Mouse (Mus musculus) myocyte (in vitro differentiated cells): ENCODE measurements around the gene Pgf. TPM values are rescaled to one million over a fixed set of nuclear protein-coding genes. Genes with fewer than 3 reads are reported as not detected.

Experiments used
- H3K27me3 ChIP-seq: one replicate; pipeline ENCODE4 v1.6.1; 2011; ENCODE audit not compliant: control insufficient read depth, insufficient read depth, insufficient read length
- H3K36me3 ChIP-seq: one replicate; pipeline ENCODE4 v1.6.1; 2011; ENCODE audit not compliant: control insufficient read depth, insufficient read depth
- H3K4me2 ChIP-seq: one replicate; pipeline ENCODE4 v1.6.1; 2011; ENCODE audit warnings: low read depth, control low read depth
- H3K4me3 ChIP-seq: one replicate; pipeline ENCODE4 v1.5.1; 2011; ENCODE audit warnings: mild to moderate bottlenecking, control low read depth, moderate library complexity
- H3K79me2 ChIP-seq: one replicate; pipeline ENCODE4 v1.6.1; 2011; ENCODE audit not compliant: control insufficient read depth, insufficient read depth
- H3ac ChIP-seq: one replicate; pipeline ENCODE4 v1.6.1; 2011; ENCODE audit not compliant: control insufficient read depth, insufficient read length
- CEBPB ChIP-seq: IDR thresholded peaks from 2 replicates; pipeline ENCODE4 v1.6.1; 2011; ENCODE audit warnings: mild to moderate bottlenecking, moderate library complexity; ENCODE audit not compliant: poor library complexity, insufficient read depth, severe bottlenecking
- E2F4 ChIP-seq: IDR thresholded peaks from one replicate; pipeline ENCODE4 v1.6.1; 2011; ENCODE audit warnings: mild to moderate bottlenecking, control low read depth, moderate library complexity; ENCODE audit not compliant: insufficient read depth
- MAX ChIP-seq: IDR thresholded peaks from one replicate; pipeline ENCODE4 v1.6.1; 2011; ENCODE audit warnings: low read depth, mild to moderate bottlenecking, control low read depth
- MYOD1 ChIP-seq, 3 experiments: IDR thresholded peaks; one replicate each; pipeline ENCODE4 v1.6.1; 2011; ENCODE audit warnings: control low read depth in 2 of 3, low read depth in 2 of 3, mild to moderate bottlenecking in 2 of 3, moderate library complexity in 1 of 3; ENCODE audit not compliant: insufficient read length in 2 of 3, control insufficient read depth in 1 of 3
- MYOG ChIP-seq, 3 experiments: IDR thresholded peaks; one replicate each; pipeline ENCODE4 v1.6.1; 2011; ENCODE audit warnings: control low read depth in 2 of 3, low read depth in 2 of 3, mild to moderate bottlenecking in 2 of 3; ENCODE audit not compliant: insufficient read length in 2 of 3, control insufficient read depth in 1 of 3, insufficient read depth in 1 of 3
- POLR2A ChIP-seq: IDR thresholded peaks from one replicate; pipeline ENCODE4 v1.6.1; 2011; ENCODE audit warnings: low read depth, mild to moderate bottlenecking, control low read depth, moderate library complexity; ENCODE audit not compliant: insufficient read length
- POLR2AphosphoS2 ChIP-seq: IDR thresholded peaks from one replicate; pipeline ENCODE4 v1.6.1; 2011; ENCODE audit warnings: low read depth, control low read depth; ENCODE audit not compliant: insufficient read length
- REST ChIP-seq: IDR thresholded peaks from one replicate; pipeline ENCODE4 v1.6.1; 2011; ENCODE audit warnings: mild to moderate bottlenecking, control low read depth, moderate library complexity; ENCODE audit not compliant: insufficient read depth, insufficient read length
- SRF ChIP-seq: IDR thresholded peaks from one replicate; pipeline ENCODE4 v1.6.1; 2011; ENCODE audit warnings: low read depth; ENCODE audit not compliant: control insufficient read depth, insufficient read length
- TCF12 ChIP-seq: IDR thresholded peaks from one replicate; pipeline ENCODE4 v1.6.1; 2011; ENCODE audit warnings: mild to moderate bottlenecking, control low read depth; ENCODE audit not compliant: poor library complexity, insufficient read depth, severe bottlenecking
- TCF3 ChIP-seq: IDR thresholded peaks from one replicate; pipeline ENCODE4 v1.6.1; 2011; ENCODE audit warnings: low read depth, control low read depth; ENCODE audit not compliant: insufficient read length
- USF1 ChIP-seq: IDR thresholded peaks from one replicate; pipeline ENCODE4 v1.6.1; 2011; ENCODE audit warnings: low read depth, mild to moderate bottlenecking, control low read depth, moderate library complexity
- polyA plus RNA-seq: library from polyadenylated mRNA; unstranded; fragments of >200 nt; fragmentation: generic; extraction: Trizol; gene quantifications from one replicate; pipeline ENCODE4 v1.2.1, GENCODE M21; 2012; ENCODE audit warnings: missing spikeins

Gene Pgf
- polyA plus RNA-seq, 1 experiment, result 41.9 TPM

GRCm38 (mm10) chr12:85131361-85131760, 46.2 kb downstream of the Pgf start:
- no peak overlapping the region for H3K4me2 ChIP-seq
- H3ac ChIP-seq, result no peak overlapping the region
- no peaks in the 10 kb centered on the region for H3K27me3 ChIP-seq
- peaks cover 50% of the 10 kb centered on the region for H3K36me3 ChIP-seq
- no peak for TF ChIP-seq TCF12
- no peak for TF ChIP-seq CEBPB
- no peak for TF ChIP-seq POLR2A
- no peak for TF ChIP-seq E2F4
- TF ChIP-seq MAX, result no peak
- TF ChIP-seq MYOG (IDR thresholded peaks at IDR 0.05; ENCODE audit: control insufficient read depth in 1 of 3, insufficient read depth in 1 of 3, insufficient read length in 2 of 3, low read depth in 2 of 3), result no peak
- TF ChIP-seq REST, result no peak
- TF ChIP-seq POLR2AphosphoS2, result no peak
- TF ChIP-seq TCF3, result no peak
- TF ChIP-seq MYOD1 (IDR thresholded peaks at IDR 0.05; ENCODE audit: control insufficient read depth in 1 of 3, insufficient read length in 2 of 3, low read depth in 2 of 3), result no peak
- no peak for TF ChIP-seq SRF
- H3K79me2 ChIP-seq, result peaks cover 16% of the 10 kb centered on the region
- H3K4me3 ChIP-seq, result no peak overlapping the region

GRCm38 (mm10) chr12:85129426-85129978, 48.1 kb downstream of the Pgf start:
- H3ac ChIP-seq, result no peak overlapping the region
- no peaks in the 10 kb centered on the region for H3K27me3 ChIP-seq
- H3K4me2 ChIP-seq, result no peak overlapping the region
- H3K4me3 ChIP-seq, result no peak overlapping the region
- peaks cover 63% of the 10 kb centered on the region for H3K36me3 ChIP-seq
- no peak for TF ChIP-seq SRF
- TF ChIP-seq POLR2AphosphoS2, result no peak
- TF ChIP-seq TCF3, result no peak
- no peak for TF ChIP-seq CEBPB
- TF ChIP-seq TCF12, result no peak
- no peak for TF ChIP-seq USF1
- no peak for TF ChIP-seq MAX
- no peak for TF ChIP-seq REST
- TF ChIP-seq POLR2A, result no peak
- no peak for TF ChIP-seq E2F4
- no peak for TF ChIP-seq MYOG (IDR thresholded peaks at IDR 0.05; ENCODE audit: control insufficient read depth in 1 of 3, insufficient read depth in 1 of 3, insufficient read length in 2 of 3, low read depth in 2 of 3)
- peaks cover 21% of the 10 kb centered on the region for H3K79me2 ChIP-seq

DNA sequence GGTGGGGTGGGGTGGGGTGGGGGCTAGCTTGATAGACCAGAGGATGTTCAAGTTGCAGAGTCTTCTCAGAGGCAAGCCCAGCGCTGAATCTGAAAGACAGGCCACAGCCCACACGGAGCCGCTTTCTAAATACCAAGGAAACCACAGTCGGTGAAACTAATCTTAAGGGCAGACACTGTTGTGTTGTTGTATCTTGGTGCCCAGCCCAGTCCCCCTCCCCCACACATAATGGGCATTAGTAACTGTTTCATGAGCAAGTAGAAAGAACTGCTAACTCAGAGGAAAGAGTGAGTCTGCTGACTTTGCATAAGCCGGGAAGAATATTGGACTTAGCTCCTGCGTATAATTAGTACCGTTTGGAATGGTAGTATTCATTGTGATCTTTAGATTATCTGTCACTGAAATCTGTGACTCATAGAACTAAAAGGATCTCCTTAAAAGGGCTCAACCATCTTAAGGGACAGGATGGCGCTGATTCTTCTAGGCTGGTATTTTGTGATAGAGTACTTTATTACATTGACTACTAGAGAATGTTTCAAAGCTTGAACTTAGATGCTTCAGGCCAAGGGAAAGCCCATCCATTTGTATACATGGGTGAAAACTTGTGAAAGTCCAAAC, 50.5 kb downstream of the Pgf start:
- Histone ChIP-seq H3K27me3 (no peaks in the 10 kb centered on the region), H3K4me2 (peak overlapping the region; percentile 59), H3K4me3 (no peak overlapping the region), H3K36me3 (peaks cover 64% of the 10 kb centered on the region), H3ac (no peak overlapping the region), H3K79me2 (peaks cover 26% of the 10 kb centered on the region)
- no peak for TF ChIP-seq MYOD1 (IDR thresholded peaks at IDR 0.05; ENCODE audit: control insufficient read depth in 1 of 3, insufficient read length in 2 of 3, low read depth in 2 of 3)
- no peak for TF ChIP-seq MAX
- peak; percentile 2 for TF ChIP-seq TCF12
- TF ChIP-seq TCF3, result no peak

DNA sequence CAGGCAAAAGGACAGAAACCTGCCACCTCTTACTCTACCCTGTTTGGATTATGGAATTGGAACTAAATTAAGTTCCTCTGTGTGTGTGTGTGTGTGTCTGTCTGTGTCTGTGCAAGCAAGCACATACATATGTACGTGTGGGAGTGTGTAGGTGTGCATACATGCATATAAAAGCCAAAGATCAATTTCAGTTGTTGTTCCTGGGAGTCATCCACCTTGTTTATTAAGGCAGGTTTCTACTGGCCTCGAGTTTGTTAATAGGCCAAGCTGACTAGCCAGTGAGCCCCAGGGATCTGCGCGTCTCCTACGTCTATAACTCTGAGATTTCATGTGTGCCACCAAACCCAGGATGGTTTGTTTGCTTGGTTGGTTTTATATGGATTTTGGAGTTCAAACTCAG, 52.8 kb downstream of the Pgf start:
- no peak overlapping the region for H3ac ChIP-seq
- no peak for TF ChIP-seq MYOG (IDR thresholded peaks at IDR 0.05; ENCODE audit: control insufficient read depth in 1 of 3, insufficient read depth in 1 of 3, insufficient read length in 2 of 3, low read depth in 2 of 3)
- no peak for TF ChIP-seq REST
- TF ChIP-seq TCF12, result no peak
- no peak for TF ChIP-seq USF1
- TF ChIP-seq SRF, result no peak
- TF ChIP-seq POLR2AphosphoS2, result no peak
- peaks cover 63% of the 10 kb centered on the region for H3K36me3 ChIP-seq
- no peak overlapping the region for H3K4me2 ChIP-seq
- H3K27me3 ChIP-seq, result no peaks in the 10 kb centered on the region
- H3K4me3 ChIP-seq, result no peak overlapping the region
- H3K79me2 ChIP-seq, result peaks cover 26% of the 10 kb centered on the region

DNA sequence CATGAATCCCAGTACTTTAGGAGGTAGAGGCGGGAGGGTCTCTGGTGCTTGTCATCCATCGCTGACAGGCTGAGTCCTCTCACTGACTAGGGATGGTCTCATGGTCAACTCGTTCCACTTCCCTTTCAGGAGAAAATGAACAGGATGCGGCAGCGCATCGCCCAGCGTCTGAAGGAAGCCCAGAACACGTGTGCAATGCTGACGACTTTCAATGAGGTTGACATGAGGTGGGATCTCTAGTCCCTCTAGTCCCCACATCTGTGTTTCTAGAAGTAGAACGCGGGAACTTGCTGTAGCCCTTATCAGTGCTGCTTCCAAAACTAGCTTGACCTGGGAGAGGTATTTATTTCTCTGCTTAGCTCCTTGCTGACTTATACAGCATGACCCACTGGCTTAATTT, 53.9 kb downstream of the Pgf start:
- no peak for TF ChIP-seq POLR2A
- no peak for TF ChIP-seq MYOG (IDR thresholded peaks at IDR 0.05; ENCODE audit: control insufficient read depth in 1 of 3, insufficient read depth in 1 of 3, insufficient read length in 2 of 3, low read depth in 2 of 3)
- TF ChIP-seq USF1, result no peak
- TF ChIP-seq TCF3, result no peak
- TF ChIP-seq TCF12, result no peak
- TF ChIP-seq MYOD1 (IDR thresholded peaks at IDR 0.05; ENCODE audit: control insufficient read depth in 1 of 3, insufficient read length in 2 of 3, low read depth in 2 of 3), result no peak
- TF ChIP-seq MAX, result no peak
- TF ChIP-seq SRF, result no peak
- TF ChIP-seq E2F4, result no peak
- no peak for TF ChIP-seq POLR2AphosphoS2
- no peak for TF ChIP-seq REST
- TF ChIP-seq CEBPB, result no peak
- Histone ChIP-seq H3K4me2 (no peak overlapping the region), H3K79me2 (peaks cover 26% of the 10 kb centered on the region), H3K36me3 (peaks cover 62% of the 10 kb centered on the region), H3ac (no peak overlapping the region), H3K27me3 (no peaks in the 10 kb centered on the region), H3K4me3 (no peak overlapping the region)
